Mouse (Mus musculus): Measurements from ENCODE around the gene Pdcd1.
"Not testable (repeated sequence)": the region's sequence is repeated elsewhere in the genome, so short reads cannot be mapped to it uniquely, and the experiment has no call there.

The Pdcd1 gene

DNA sequence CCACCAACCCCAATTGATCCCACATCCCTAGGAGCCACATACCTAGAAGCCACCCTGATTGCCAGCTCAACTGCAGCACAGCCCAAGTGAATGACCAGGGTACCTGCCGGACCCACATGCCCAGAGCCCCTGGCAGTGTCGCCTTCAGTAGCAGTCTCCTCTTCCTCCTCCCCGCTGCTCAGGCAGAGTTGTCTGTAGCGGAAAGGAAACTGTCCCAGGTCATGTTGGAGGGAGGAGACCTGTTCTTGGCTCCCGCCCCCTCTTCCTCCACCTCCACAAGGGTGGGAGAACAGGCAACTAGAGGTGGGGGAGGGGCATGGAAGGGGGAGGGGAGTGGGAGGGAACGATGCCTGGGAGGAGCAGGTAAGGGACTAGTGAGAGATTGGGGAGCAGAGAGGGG is at the start of gene Pdcd1:
Gene Pdcd1, minus strand, starts transcription at position 181 of the 400 bp plus-strand sequence.
- DNase-seq, result no peak

DNA sequence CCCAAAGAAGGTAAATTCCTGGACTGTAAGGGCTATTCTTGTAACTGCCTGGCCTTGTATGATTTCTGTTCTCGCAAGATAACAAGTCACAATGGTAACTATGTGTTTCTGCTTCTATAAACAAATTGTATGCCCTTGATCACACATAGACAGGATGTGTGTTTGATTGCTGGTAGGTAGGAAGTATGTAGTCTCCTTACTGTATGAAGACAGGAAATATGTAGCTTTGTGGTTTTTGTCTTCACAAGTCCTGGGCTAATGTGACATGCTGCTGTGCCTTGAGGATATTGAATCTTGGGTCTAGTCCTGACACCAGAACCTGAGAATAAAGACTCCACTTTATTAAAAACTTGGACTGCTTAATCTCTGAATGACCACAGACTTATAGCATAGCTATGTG is 39.4 kb upstream of the Pdcd1 start:
- DNase-seq, result no peak

DNA sequence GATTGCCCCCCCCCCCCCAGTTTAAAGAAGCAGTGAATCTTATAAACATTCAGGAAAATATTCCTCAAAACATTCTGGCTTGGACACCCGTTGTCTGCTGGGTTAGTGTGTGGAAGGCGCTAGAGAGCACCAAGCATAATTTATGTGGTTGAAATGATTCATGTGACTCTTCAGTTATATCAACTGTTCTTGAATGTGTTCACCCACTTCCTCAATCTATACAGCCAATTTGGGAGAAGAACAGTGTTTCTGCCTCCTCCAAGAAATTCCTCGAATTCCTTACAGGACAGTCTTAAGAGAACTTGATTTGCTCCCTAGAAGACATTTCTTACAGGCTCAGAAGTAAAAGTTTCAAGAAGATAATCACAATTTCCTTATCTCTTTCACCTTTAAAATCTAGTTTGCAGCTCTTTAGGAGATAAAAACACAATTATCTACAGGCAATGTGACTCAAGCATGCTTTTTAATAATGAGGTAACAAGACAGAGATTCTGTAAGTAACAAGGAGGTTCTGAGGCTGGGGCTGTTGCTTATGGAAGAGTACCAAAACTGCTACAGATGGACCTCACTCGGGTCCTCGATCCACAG is 34.1 kb upstream of the Pdcd1 start:
- no peak for DNase-seq

DNA sequence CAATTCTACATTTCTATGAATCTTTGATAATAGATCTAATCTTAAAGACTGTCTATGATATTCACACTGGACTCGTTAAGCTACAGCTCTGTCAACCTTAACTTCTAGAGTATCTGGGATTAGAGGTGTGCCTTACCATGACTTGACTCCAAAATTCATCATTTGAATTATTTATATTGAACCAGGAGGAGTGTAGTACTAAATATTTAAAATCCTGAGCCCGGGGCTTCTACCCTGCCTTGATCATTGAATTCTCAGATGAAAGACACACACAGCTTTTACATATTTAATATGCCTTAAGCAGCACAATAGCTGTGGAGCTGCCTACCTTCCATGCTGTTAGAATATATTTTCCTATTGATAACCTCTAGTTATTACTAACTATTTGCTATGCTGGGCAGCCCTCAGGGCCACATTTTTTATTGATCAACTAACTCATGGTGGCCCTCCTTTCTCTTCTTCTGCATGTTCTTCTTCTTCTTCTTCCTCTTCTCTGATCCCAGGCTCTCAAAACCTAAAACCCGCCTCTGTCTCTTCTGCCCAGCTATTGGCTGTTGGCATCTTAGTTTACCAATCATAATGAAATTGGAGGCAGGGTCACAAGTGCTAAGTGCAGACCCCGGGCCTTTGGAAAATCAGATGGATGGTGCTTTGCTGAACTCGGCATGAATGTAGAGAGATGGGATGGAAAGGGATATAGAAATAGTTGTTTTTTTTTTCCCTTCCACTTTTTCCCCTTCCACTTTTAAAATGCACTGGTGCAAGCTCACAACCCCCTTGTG is 33.2 kb upstream of the Pdcd1 start:
- no peak for DNase-seq

DNA sequence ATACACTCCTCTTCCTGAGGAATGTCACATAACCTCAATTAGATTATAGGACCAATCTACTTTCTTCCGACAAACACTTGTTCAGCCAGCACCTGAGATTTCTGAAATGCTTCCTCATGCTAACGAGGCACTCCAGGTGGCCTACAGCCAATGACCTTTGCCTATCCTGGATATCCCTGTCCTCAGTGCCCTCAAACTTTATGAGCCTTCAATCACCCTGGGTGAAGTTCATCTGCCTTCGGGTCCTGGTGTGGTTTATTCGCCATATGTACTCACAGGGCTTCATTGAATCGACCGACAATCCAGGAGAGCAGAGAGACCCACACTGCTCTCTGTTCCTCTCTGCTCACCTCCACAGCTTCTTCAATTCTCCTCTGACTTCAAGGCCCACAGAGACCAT is 29.4 kb upstream of the Pdcd1 start:
- DNase-seq, result peak; percentile 9 to 34

DNA sequence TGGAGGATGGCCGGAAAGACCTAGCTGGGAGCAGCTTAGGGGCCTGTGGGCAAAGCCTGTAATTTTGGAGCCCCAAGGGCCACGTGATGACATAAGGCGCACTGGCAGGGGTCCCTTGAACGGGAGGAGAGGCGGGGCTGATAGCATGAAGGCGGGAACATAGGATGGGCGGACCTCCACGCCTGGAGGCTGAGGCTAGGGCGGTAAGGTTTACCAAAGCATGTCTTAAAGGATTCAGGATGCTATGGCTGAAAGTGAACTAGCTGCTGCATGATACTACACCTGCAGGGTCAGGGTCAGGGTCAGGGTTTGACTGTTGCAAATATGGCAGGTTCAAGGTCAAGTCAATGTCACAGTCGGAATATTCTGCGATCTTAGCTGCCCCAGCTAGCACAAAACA is 28.8 kb upstream of the Pdcd1 start:
- DNase-seq, result no peak

DNA sequence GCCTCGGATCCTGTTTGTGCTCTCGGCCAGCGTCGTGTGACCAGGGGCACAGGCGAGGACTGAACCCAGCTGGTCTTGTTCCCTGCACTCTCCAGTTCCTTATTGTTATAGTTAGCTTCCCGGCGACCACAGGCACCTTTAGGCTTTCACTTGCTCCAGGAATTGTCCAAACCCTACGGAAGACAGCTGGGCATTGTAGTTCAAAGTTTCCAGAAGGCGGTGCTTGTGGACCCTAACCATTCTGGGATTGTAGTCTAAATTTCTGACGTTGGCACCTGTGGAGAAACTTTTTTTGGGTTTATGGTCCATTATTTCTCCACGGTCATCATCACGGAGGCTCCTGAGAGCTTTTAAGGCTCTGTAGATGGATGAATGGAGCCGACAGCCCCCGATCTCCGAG is 28.4 kb upstream of the Pdcd1 start:
- no peak for DNase-seq

DNA sequence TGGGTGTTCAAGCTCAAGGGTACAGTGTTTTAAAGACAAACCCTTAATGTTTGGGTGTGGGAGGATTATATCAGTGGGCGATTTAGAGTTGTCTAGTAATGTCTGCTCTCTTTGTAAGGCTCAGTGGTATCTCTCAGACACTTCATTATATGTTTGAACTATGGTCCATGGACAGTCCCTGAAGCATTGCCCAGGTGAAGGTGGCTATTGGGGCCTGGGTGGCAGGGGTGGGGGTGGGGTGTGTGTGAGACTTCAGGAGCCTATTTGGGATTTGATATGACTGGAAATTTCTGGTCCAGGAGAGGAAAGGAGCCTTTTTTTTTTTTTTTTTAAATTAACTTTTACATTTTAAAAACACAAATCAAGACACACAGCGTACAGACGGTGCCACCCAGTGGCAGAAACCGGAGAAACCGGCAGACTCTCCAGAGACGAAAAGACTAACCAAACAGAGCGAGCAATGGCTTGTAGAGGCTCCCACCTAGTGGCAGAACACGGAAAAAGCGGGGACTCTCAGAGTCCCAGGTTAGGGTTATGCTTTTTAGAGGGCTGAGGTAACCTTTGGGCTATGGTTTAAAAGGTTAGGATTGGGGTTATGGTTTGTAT is 26.6 kb upstream of the Pdcd1 start:
- peak; percentile 81 to 92 for DNase-seq

DNA sequence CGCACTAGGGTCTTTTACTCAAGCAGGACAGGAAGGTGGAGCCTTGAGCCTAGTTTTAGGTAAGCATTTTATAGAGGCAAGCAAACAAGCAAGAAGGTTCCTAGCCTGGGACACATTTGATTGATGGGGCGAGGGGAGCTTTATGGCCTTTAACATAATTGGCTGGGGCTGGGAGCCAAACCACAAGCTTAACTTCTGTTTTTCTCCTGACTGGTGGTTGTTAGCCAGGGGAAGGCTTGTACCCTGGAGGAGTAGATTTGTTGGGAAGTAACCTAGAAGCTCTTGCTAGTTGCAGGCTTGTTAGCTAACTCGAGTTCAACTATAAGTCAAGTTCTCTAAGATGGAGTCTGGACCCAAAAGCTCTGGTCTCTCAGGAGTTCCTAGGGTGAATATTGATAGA is 26.0 kb upstream of the Pdcd1 start:
- DNase-seq, result peak in 1 of 2 experiments; percentile 13

DNA sequence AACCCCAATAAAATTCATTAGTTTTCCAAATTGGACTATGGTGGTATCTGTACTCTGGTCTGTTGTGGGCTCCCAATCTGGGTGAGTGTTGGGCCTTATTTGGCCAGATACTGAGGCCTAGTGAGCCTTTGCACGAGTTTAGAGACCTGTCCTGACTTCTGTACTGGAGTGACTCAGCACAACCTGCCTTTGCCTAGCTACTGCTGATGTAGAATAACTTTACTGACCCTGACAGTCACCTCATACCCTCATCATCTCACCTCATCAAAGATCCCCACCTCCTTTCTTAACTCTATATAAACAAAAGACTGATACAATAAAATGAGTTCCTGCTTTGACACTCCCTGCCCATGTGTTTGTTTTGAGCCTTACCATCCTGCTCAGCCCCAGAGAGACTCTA is 24.3 kb upstream of the Pdcd1 start:
- DNase-seq, result no peak

DNA sequence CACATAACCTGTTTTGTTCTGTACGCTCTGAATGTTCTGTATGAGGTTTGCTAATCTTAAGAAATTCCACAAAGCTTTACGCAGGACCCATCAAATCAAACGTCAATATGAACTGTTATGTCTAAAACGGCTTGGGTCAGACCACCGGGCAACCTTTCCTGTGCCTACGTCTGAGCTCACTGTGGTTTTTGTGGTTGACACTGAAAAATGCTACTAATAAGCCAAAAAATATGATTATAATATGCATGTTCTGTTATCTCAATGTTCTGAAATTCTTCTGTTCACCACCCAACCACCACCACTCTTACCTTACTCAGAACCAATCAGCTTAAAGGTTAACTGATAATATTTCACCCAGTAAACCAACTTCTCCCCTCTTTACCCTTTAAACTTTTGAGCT is 22.4 kb upstream of the Pdcd1 start:
- no peak for DNase-seq

DNA sequence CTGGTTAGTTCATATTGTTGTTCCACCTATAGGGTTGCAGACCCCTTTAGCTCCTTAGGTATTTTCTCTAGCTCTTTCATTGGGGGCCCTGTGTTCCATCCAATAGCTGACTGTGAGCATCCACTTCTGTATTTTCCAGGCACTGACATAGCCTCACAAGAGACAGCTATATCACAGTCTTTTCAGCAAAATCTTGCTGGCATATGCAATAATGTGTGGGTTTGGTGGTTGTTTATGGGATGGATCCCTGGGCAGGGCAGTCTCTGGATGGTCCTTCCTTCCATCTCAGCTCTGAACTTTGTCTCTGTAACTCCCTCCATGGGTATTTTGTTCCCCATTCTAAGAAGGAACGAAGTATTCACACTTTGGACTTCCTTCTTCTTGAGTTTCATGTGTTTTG is 5.9 kb upstream of the Pdcd1 start:
- not testable (repeated sequence) for DNase-seq

DNA sequence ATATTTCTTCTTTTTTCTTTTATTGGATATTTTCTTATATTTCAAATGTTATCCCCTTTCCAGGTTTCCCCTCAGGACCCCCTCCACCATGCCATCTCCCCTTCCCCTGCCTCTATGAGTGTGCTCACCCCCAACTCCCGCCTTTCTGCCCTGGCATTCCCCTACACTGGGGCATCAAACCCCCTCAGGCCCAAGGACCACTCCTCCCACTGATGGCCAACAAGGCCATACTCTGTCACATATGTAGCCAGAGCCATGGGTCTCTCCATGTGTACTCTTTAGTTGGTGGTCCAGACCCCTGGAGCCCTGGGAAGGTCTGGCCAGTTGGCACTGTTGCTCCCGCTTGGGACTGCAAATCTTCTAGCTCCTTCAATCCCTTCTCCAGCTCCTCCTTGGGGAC is 5.0 kb upstream of the Pdcd1 start:
- no peak for DNase-seq

DNA sequence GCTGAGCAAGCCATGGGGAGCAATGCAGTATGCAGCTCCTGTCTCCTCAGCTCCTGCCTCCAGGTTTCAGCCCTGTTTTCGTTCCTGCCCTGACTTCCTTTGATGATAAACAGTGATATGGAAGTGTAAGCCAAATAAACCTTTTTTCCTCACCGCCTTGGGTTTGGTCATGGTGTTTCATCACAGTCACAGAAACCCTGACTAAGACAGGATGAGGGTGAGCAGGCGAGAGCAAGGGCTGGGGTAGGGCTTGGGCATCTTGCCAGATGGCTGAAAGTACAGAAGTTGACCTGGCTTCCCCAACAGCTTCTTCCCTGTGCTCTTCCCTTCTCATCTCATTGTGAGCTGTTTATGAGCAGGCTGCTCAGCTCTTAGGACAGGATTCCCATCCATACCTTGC is 3.6 kb upstream of the Pdcd1 start:
- DNase-seq, result peak in 1 of 2 experiments; percentile 8

DNA sequence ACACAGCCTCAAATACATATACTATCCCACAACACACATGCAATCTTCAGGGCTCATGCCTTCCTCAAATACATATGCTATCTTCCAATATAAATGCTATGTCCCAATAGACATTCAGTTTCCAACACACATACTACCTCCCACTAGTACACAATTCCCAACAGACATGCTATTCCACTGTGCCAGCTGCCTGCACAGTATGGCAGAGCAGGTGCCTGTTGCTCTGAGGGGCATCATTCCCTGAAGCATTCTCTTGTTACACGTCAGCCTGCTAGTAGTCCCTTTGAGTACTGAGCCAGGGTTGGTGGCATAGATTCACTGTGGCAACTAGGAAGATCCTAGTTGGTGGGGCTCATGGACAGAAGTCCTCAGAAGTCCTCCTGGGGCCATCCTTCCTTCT is 2.1 kb upstream of the Pdcd1 start:
- DNase-seq, result no peak

DNA sequence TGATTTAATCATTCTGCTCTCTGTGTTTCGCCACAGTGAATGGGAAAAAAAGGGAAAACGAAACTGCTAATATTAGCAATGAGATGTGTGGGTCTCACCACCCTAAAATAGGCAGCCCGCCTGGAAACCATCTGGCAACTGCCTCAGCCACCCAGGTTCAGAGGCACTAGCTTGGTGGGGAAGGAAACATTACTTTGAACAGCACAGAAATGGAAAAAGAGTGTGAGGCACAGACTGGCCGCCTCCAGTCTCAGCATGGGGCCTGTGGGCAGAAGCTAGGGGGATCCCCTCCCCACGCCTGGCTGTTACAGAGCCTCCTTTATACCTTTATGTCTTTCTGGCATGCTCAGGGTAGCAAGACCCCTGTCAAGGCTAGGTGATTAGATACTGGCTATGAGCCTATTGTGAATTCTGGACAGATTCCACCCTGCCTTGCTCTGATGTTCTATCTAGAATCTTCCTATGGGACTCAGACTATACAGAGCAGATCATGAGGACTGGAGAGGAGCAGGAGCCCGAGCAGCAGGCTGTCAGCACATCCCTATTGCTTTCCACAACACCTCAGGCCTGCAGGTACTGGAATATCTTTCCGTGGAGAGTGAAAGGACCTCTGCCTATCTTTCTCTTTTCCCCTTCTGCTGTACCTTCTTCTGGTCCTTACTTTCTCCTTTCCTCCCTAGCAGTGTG is 1.3 kb upstream of the Pdcd1 start:
- no peak for DNase-seq

DNA sequence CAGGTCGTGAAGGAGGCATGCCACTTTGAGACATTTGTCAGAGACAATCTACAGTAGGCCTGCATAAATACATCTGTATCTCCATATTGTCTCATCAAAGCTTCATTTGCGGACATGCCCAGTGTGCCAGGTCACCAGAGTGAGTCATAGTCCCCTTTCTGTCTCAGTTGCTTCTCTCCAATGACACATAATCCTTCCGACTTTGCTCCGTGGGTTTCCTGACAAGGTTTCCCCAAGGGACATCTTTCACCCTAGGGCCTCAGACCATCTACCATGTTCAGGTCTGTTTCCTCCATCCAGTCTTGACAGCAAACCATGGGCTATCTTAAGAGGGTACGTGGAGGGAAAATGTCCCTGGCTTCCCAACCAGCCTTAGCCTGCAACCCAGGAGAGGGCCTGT is 1.2 kb downstream of the Pdcd1 start:
- DNase-seq, result no peak

DNA sequence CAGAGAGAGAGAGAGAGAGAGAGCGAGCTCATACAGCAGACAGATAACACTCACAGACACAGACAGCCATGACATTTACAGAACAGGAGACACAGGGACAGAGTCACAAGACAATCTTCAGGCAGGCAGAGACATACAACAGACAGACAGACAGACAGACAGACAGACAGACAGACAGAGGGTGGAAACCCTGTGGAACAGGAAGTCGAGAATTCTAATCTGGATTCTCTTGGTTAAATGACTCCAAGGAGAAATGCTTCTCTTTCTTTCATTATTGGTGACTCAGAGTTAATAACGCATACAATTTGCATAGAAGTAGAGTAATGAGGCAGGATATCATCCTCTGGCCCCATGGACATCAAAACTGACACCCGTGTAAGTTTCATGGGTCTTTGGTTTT is 5.8 kb downstream of the Pdcd1 start:
- no peak for DNase-seq

DNA sequence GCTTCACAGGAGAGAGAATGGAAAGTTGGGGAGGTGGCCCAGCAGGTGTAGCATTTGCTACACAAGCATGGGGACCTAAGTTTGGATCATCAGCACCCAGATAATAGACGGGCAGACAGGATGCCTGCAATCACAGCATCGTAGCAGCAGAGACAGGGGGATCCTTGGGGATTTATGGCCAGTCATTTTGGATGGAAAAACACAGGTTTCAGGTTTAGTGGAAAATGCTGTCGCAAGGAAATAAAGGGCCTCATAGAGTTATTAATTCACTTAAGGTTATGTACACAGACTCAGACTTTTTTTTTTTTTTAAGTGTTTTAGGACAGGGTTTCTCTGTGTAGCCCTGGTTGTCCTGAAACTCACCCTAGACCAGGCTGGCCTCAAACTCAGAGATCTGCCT is 6.8 kb downstream of the Pdcd1 start:
- DNase-seq, result no peak

DNA sequence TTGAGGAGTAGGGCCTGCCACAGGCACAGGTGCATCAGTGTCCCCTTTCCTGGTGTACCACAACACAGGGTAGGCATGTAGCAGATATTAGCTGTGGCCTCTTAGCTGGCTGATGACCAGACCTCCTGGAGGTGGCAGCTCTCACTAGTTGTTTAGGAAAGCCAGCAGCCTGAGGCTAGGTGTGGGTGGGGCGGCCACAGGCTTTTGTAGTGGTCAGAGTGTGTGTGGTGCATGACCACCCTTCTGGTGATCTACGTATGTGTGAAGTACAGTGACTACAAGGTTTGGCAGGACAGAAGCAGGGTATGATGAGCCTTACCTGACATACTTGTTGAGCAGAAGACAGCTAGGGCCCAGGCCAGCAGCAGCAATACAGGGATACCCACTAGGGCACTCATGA is 12.0 kb downstream of the Pdcd1 start:
- no peak for DNase-seq

DNA sequence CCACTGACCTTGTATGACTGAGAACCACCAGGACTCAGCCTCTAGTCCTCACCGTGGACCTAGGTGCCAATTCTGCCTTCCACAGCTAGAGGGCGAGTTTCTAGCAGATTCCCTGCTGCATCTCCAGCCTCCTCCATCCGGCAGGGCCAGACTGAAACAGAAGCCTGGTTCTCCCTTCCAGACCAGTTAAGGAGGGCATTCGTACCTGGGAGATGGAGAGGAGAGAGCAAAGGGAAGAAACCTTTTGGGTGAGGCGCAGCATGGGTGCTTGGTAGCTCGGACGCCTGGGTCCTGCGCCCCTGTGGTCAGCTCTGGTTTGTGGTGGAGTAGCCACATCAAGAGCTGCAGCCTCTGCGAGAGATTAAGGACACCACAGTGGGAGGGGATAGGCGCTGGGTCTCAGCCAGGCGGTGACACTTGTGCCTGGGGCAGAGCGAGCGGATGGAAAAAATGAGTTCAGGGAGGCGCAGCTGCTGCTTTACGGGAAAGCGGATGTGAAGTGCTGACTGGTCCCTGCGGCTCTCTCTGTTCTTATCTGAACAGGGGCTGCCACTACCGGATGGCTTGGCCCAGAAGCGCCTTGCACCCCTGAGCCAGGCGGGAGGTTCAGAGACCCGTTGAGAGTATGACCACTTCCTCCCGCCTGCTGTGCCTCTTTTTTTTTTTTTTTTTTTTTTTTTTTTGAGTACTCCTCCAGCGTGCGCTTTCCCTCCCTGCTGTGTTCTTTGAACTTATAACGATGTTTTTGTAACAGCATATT is 17.2 kb downstream of the Pdcd1 start:
- peak; percentile 62 to 79 for DNase-seq

DNA sequence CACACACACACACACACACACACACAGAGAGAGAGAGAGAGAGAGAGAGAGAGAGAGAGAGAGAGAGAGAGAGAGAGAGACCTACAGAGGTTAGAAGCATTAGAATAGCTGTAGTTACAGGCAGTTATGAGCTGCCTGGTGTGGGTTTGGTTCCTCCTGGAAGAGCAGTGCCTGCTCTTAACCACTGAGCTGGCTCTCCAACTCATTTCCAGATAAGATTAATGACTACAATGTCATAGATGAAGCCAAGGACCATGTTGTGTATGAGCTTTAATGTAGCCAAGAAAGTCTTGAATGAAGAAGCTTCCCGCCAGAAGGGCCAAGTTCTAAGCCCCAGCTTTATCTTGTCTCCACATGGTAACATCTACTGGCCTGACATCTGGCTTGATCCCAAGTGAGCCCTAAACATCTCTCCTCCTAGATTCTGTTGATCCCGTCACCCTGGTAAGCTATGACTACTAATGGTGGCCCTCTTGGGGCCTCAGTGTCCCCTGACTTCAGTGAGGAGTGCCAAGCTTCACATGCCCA is 19.2 kb downstream of the Pdcd1 start:
- no peak for DNase-seq

DNA sequence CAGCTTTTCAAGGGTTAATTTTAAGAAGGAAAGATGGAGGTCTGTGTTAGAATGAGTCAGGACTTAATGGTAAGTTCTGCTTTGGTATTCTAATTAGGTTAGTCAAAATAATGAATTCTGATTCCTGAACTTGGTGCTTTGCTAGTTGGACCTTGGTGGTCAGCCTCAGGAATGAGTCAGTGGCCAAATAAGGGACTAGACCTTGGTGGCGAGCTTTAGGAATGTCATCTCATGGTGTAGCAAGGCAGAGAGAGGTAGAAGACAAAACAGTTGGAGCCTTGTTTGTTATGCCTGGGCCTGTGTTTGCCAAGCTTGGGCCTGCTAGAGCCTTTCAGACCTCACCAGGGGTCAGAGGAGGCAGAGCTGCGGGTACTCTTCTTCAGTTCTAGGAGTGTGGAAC is 23.6 kb downstream of the Pdcd1 start:
- no peak for DNase-seq

Data from kidney, postnatal 36 days (tissue).